Mouse (Mus musculus): ENCODE results near the gene Prdm16.

Prdm16 gene

GRCm38 (mm10) chr4:154336650-154337049 is 300.0 kb downstream of the Prdm16 start:
- no peak for DNase-seq (ENCODE audit: low read depth, low spot score)

- DNase-seq (ENCODE audit: low read depth, low spot score), result no peak
Measured at GRCm38 (mm10) chr4:154335761-154336160, 300.9 kb downstream of the Prdm16 start, which contains the start of gene B230104I21Rik. Gene B230104I21Rik, plus strand, starts transcription at chr4:154336127.

- peak; percentile 36 for DNase-seq (ENCODE audit: low read depth, low spot score)
Measured at GRCm38 (mm10) chr4:154334699-154335402, 301.8 kb downstream of the Prdm16 start.

- no peak for DNase-seq (ENCODE audit: low read depth, low spot score)
Measured at GRCm38 (mm10) chr4:154333300-154333699, 303.4 kb downstream of the Prdm16 start.

GRCm38 (mm10) chr4:154331271-154331670 is 305.4 kb downstream of the Prdm16 start:
- DNase-seq (ENCODE audit: low read depth, low spot score), result no peak

- no peak for DNase-seq (ENCODE audit: low read depth, low spot score)
Measured at GRCm38 (mm10) chr4:154330001-154330400, 306.7 kb downstream of the Prdm16 start.

- peak; percentile 34 for DNase-seq (ENCODE audit: low read depth, low spot score)
Measured at GRCm38 (mm10) chr4:154328836-154329235, 307.8 kb downstream of the Prdm16 start.

GRCm38 (mm10) chr4:154328431-154328830 is 308.2 kb downstream of the Prdm16 start:
- no peak for DNase-seq (ENCODE audit: low read depth, low spot score)

- DNase-seq (ENCODE audit: low read depth, low spot score), result no peak
Measured at GRCm38 (mm10) chr4:154325410-154325809, 311.3 kb downstream of the Prdm16 start.

GRCm38 (mm10) chr4:154313622-154313967 is 323.1 kb downstream of the Prdm16 start:
- DNase-seq (ENCODE audit: low read depth, low spot score), result no peak

- peak; percentile 20 for DNase-seq (ENCODE audit: low read depth, low spot score)
Measured at GRCm38 (mm10) chr4:154312935-154313621, 323.6 kb downstream of the Prdm16 start.

- no peak for DNase-seq (ENCODE audit: low read depth, low spot score)
Measured at GRCm38 (mm10) chr4:154312143-154312812, 324.4 kb downstream of the Prdm16 start.

GRCm38 (mm10) chr4:154310576-154311262 is 326.0 kb downstream of the Prdm16 start:
- no peak for DNase-seq (ENCODE audit: low read depth, low spot score)

- DNase-seq (ENCODE audit: low read depth, low spot score), result no peak
Measured at GRCm38 (mm10) chr4:154309131-154309530, 327.5 kb downstream of the Prdm16 start.

GRCm38 (mm10) chr4:154301466-154301881 is 335.2 kb downstream of the Prdm16 start, which contains the start of gene Arhgef16:
Gene Arhgef16, minus strand, starts transcription at chr4:154301676.
- peak; percentile 22 for DNase-seq (ENCODE audit: low read depth, low spot score)

- no peak for DNase-seq (ENCODE audit: low read depth, low spot score)
Measured at GRCm38 (mm10) chr4:154299541-154300271, 337.0 kb downstream of the Prdm16 start.

GRCm38 (mm10) chr4:154297761-154298160 is 338.9 kb downstream of the Prdm16 start:
- DNase-seq (ENCODE audit: low read depth, low spot score), result no peak

- no peak for DNase-seq (ENCODE audit: low read depth, low spot score)
Measured at GRCm38 (mm10) chr4:154294262-154294731, 342.4 kb downstream of the Prdm16 start.

GRCm38 (mm10) chr4:154293735-154294201 is 342.9 kb downstream of the Prdm16 start:
- DNase-seq (ENCODE audit: low read depth, low spot score), result no peak

- no peak for DNase-seq (ENCODE audit: low read depth, low spot score)
Measured at GRCm38 (mm10) chr4:154283671-154284070, 353.0 kb downstream of the Prdm16 start.

GRCm38 (mm10) chr4:154279481-154279880 is 357.2 kb downstream of the Prdm16 start:
- no peak for DNase-seq (ENCODE audit: low read depth, low spot score)
